Mouse (Mus musculus) spleen, adult 2 months (tissue): ENCODE measurements at regions not wholly inside any gene's neighbourhood (a gene's known extent, or its start where the extent isn't known, plus 50 kb on each side); places are given as distances from the start of the nearest gene placed in this dataset.

Source experiments
- CTCF ChIP-seq: fragments of 200-500 bp; IDR thresholded peaks from 2 replicates; pipeline ENCODE4 v1.5.1; 2011; ENCODE audit warnings: mild to moderate bottlenecking, inconsistent platforms; ENCODE audit not compliant: insufficient read depth, insufficient read length, insufficient replicate concordance; ENCODE audit errors: extremely low read depth
- POLR2A ChIP-seq: fragments of 200-500 bp; IDR thresholded peaks from 2 replicates; pipeline ENCODE4 v1.6.1; 2011; ENCODE audit warnings: low read depth, low read length, inconsistent platforms

DNA sequence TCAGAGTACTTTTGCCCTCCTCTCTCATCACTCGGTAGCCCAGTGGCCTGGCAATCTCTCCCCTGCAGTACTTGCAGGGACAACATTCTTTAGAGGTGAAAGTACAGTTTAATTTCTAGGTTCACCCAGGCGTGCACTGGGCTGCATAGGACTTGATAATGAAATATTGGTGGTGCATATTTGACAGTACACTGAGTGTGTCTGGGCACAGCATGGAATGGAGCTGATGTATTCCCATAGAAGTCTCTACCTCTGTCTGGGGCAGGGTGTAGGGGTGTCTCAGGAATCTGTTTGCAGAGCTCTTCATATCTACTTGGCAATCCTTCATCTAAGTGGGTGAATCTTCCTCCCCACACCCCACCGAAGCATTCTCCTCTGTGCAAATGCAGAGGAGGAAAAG lies 893.8 kb downstream of the Gm9195 start:
- no peak for TF ChIP-seq POLR2A
- TF ChIP-seq CTCF: no peak
